Mouse (Mus musculus) liver, embryonic 14.5 days (tissue): ENCODE measurements around the gene Sh2d1b2. TPM values are rescaled to one million over a fixed set of nuclear protein-coding genes. Genes with fewer than 3 reads are reported as not detected.

Experiments
- ATAC-seq: fragments of 200-750 bp; cut with Nextera tagmentation; 2 replicates; pipeline ENCODE4 v1.8.0; 2017; ENCODE audit warnings: moderate number of reproducible peaks, mild to moderate bottlenecking, moderate library complexity; ENCODE audit not compliant: insufficient read depth
- DNase-seq, 3 experiments: peaks; one replicate each; pipeline ENCODE4 v3.0.0-alpha.2; 2012 to 2013; ENCODE audit warnings: low read depth in 3 of 3, low spot score in 3 of 3
- H3K27ac ChIP-seq: fragments of 300-500 bp; sonication (generic); 2 replicates; pipeline ENCODE4 v1.5.1; 2014; ENCODE audit warnings: moderate library complexity, mild to moderate bottlenecking, control low read depth, inconsistent platforms
- H3K27me3 ChIP-seq: fragments of 300-500 bp; sonication (generic); 2 replicates; pipeline ENCODE4 v1.6.1; 2014; ENCODE audit warnings: mild to moderate bottlenecking, low read length, moderate library complexity; ENCODE audit not compliant: control insufficient read depth, insufficient read depth
- H3K36me3 ChIP-seq: fragments of 300-500 bp; sonication (generic); replicated peaks from 2 replicates; pipeline ENCODE4 v1.6.1; 2014; ENCODE audit warnings: low read depth; ENCODE audit not compliant: control insufficient read depth, insufficient read depth
- H3K4me1 ChIP-seq, 2 experiments: fragments of 200-500 bp in 1 of 2; fragments of 300-500 bp in 1 of 2; sonication (generic) in 1 of 2; replicated peaks; 2 replicates each; pipeline ENCODE4 v1.6.1; 2012 to 2014; ENCODE audit warnings: antibody characterized with exemption in 1 of 2, inconsistent platforms in 1 of 2, low read length in 1 of 2; ENCODE audit not compliant: control insufficient read depth in 2 of 2, insufficient read depth in 2 of 2
- H3K4me2 ChIP-seq: fragments of 300-500 bp; sonication (generic); 2 replicates; pipeline ENCODE4 v1.6.1; 2014; ENCODE audit warnings: low read depth, mild to moderate bottlenecking, control low read depth, moderate library complexity
- H3K4me3 ChIP-seq, 2 experiments: fragments of 200-500 bp in 1 of 2; fragments of 300-500 bp in 1 of 2; sonication (generic) in 1 of 2; 2 replicates each; pipeline ENCODE4 v1.5.1; 2012 to 2014; ENCODE audit warnings: low read depth in 2 of 2, low read length in 2 of 2, mild to moderate bottlenecking in 2 of 2, control low read depth in 1 of 2, inconsistent platforms in 1 of 2, moderate library complexity in 1 of 2; ENCODE audit not compliant: insufficient read depth in 1 of 2
- H3K9ac ChIP-seq: fragments of 300-500 bp; sonication (generic); replicated peaks from 2 replicates; pipeline ENCODE4 v1.6.1; 2014; ENCODE audit warnings: mild to moderate bottlenecking, control low read depth, moderate library complexity
- H3K9me3 ChIP-seq: fragments of 300-500 bp; sonication (generic); 2 replicates; pipeline ENCODE4 v1.6.1; 2016; ENCODE audit warnings: low read length, mixed read lengths; ENCODE audit not compliant: control insufficient read depth
- CTCF ChIP-seq: IDR thresholded peaks from 2 replicates; pipeline ENCODE4 v1.5.1; 2016; ENCODE audit warnings: antibody characterized with exemption, low read depth, control low read depth
- EP300 ChIP-seq: IDR thresholded peaks from 2 replicates; pipeline ENCODE4 v1.6.1; 2016; ENCODE audit warnings: antibody characterized with exemption, low read depth
- WGBS: fragments of 180-500 bp; shearing (Covaris S2); extraction: QIAGEN DNeasy Blood & Tissue Kit; methylation state at CpG from one replicate; pipeline ENCODE4 v1.1.7; 2014; ENCODE audit not compliant: insufficient replicate concordance; 5-methylcytosine and 5-hydroxymethylcytosine counted together
- polyA plus RNA-seq, 2 experiments: library from polyadenylated mRNA; depleted of rRNA in 1 of 2; stranded (reverse) in 1 of 2; unstranded in 1 of 2; fragments of >200 nt; fragmentation: Nextera tagmentation in 1 of 2; extraction: Ambion mirVana in 1 of 2; gene quantifications; 2 replicates each; pipeline versions ENCODE4 v1.2.1 to v1.2.3; 2012 to 2014

The Sh2d1b2 gene
- polyA plus RNA-seq, 2 experiments: not detected

DNA sequence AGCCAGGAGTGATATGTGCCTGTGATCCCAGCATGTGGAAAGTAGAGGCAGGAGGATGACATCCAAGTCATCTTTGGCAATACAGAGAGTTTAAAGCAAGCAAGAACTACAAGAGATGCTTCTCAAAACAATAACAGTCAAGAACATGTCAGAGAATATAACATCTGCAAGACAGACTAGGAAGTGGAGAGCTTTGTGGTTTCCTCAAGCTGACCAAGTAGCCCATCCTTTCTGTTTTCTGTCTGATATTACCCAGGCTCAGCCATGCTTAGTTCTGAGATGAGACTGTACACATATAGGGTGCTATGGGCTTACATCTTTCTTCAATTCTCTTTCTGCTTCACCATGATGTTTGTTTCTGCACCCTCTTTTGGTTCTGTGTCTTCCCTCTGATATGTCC is 40.7 kb downstream of the Sh2d1b2 start:
- no peaks in the 10 kb centered on the region for H3K9me3 ChIP-seq
- H3K4me3 ChIP-seq: no peak overlapping the region
- H3K36me3 ChIP-seq: no peaks in the 10 kb centered on the region
- TF ChIP-seq EP300 (no peak), CTCF (no peak)
- no peak overlapping the region for H3K27ac ChIP-seq
- H3K4me1 ChIP-seq: no peaks in the 10 kb centered on the region
- ATAC-seq: no peak
- H3K9ac ChIP-seq: no peak overlapping the region
- no peaks in the 10 kb centered on the region for H3K27me3 ChIP-seq
- DNase-seq: no peak
- H3K4me2 ChIP-seq: no peak overlapping the region

DNA sequence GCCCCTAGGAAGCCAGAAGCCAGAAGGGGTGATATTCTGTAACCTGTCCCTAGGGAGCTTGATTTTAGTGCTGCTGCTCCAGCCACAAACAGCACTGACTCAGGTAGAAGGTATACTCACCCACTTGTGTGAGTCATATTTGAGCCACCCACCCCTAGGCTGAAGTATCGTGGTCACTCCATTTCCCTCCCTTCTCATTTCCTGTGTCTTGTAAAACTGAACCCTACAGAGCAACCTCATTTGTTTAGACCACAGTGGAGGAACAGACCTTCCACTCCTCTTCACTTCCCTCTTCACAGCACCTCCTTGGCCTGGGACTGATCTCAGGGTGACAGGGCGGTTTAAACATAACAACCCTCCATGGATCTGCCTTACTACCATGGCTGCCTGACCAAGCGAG is 44.5 kb downstream of the Sh2d1b2 start, which contains the start of gene Sh2d1b1:
Gene Sh2d1b1, plus strand, starts transcription at position 305 of the 400 bp plus-strand sequence.
- Histone ChIP-seq H3K4me3 (no peak within 1 kb of the TSS), H3K4me1 (no peaks in the 10 kb centered on the region), H3K36me3 (no peaks in the 10 kb centered on the region), H3K9me3 (no peaks in the 10 kb centered on the region), H3K4me2 (no peak within 1 kb of the TSS), H3K27me3 (no peaks in the 10 kb centered on the region), H3K9ac (no peak within 1 kb of the TSS), H3K27ac (no peak within 1 kb of the TSS)
- DNase-seq (no peak), ATAC-seq (no peak)
- no peak for TF ChIP-seq EP300
- TF ChIP-seq CTCF: no peak
- 42% methylated on average over 2 of the region's 3 CpGs for WGBS

DNA sequence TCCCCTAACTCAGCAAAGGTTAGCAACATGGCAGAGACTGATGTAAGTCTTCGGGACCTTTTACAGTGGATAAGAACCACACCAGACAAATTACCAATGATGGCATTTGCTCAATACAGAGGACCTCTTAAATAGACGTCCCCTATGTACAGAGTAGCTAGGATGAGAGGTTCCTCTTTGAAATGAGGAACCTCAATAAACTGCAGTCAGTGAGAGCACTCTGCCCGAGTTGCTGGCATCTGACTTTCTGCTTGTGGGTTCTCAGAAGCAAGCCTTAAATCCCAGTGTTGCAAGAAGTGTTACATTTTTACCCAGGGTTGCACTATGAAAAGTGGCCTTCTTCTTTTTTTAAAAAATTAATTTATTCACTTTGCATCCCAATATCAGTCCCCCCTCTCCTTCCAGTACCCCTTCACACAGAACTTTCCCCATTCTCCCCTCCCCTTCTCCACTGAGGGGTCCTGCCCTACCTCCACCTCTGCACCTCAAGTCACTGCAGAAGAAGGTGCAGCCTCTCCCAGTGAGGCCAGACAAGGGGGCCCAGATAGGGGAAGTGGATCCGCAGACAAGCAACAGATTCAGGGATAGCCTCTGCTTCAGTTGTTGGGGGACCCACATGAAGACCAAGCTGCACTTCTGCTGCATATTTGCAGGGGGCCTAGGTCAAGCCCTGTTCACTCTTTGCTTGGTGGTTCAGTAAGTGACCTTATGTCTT is 50.0 kb downstream of the Sh2d1b2 start:
- Histone ChIP-seq H3K9me3 (no peaks in the 10 kb centered on the region), H3K4me2 (no peak overlapping the region), H3K9ac (no peak overlapping the region), H3K27me3 (no peaks in the 10 kb centered on the region), H3K4me1 (no peaks in the 10 kb centered on the region), H3K4me3 (no peak overlapping the region), H3K36me3 (no peaks in the 10 kb centered on the region), H3K27ac (no peak overlapping the region)
- no peak for TF ChIP-seq EP300
- TF ChIP-seq CTCF: no peak
- WGBS: 19% methylated on average over 4 of the region's 4 CpGs
- ATAC-seq (no peak), DNase-seq (peak in 2 of 3 experiments; percentile 7 to 27)

DNA sequence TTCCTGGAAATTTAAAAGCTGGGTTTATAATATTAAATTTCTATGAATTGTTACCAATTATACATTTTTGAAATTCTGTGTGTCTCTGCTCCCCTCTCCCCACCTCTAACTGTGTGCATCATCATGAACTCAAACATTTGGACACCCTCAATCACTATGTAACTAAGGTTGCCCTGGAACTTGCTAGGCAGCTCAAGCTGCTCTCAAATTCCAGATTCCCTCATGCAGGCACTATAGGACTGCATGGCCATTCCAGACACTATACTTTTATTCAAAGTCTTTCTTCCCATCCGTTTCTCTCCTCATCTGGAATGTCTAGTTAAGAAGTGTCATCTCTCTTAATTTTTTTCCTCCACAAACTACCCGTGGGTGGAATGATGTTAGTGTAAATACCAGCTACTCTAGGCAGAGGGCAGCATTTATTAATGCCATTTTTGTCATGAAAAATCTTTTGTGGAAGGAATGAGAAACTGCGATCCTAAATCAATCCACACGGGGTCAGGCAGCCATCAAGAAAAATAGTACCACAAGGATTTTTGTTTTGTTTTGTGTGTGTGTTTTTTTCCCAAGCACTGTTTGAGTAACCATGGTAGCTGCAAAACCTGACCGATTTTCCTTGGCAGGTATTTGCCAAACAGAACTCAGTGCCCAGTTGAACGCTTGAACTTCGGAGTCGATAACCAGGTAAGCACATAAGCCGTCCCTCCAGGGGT is 59.8 kb downstream of the Sh2d1b2 start:
- Histone ChIP-seq H3K27me3 (no peaks in the 10 kb centered on the region), H3K4me2 (no peak overlapping the region), H3K9me3 (no peaks in the 10 kb centered on the region), H3K4me1 (peaks cover 0 to 2% of the 10 kb centered on the region in 2 experiments; a peak in 1 of 4 replicates), H3K9ac (no peak overlapping the region), H3K27ac (no peak overlapping the region), H3K4me3 (no peak overlapping the region), H3K36me3 (no peaks in the 10 kb centered on the region)
- no peak for TF ChIP-seq EP300
- TF ChIP-seq CTCF: peak; percentile 47
- ATAC-seq: no peak
- WGBS: 43% methylated on average over 9 of the region's 9 CpGs
- DNase-seq: no peak

DNA sequence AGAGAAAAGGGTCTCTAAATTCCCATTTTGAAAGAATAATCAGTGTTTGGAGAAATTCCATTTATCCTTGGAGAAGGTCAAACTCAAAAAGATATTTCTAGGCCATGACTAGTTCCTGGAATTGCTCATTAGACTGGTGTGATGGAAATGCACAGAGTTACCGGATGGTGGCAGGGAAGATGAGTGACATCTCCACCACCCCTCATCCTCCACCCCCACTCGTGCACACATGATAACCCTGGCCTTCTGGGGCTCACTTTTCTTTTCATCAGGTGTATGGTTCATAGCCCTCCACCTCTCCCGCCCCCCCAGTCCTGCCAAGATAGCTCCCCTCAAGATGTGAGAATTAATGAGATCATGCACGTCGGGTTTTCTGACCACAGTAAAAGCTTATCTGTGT is 60.7 kb downstream of the Sh2d1b2 start:
- TF ChIP-seq EP300 (no peak), CTCF (no peak)
- WGBS: 60% methylated on average over 5 of the region's 5 CpGs

More for the DNA sequence above, 60.7 kb downstream of the Sh2d1b2 start:
- no peak overlapping the region for H3K27ac ChIP-seq
- no peak for DNase-seq
- H3K27me3 ChIP-seq: no peaks in the 10 kb centered on the region
- H3K4me3 ChIP-seq: no peak overlapping the region
- H3K9me3 ChIP-seq: no peaks in the 10 kb centered on the region
- no peak for ATAC-seq
- H3K36me3 ChIP-seq: no peaks in the 10 kb centered on the region
- H3K9ac ChIP-seq: no peak overlapping the region
- no peak overlapping the region for H3K4me2 ChIP-seq
- peaks cover 0 to 2% of the 10 kb centered on the region in 2 experiments; a peak in 1 of 4 replicates for H3K4me1 ChIP-seq
